Mouse (Mus musculus) right cerebral cortex, postnatal 36 days (tissue): ENCODE measurements around the gene Gm8653.
"Not testable (repeated sequence)": the region's sequence is repeated elsewhere in the genome, so short reads cannot be mapped to it uniquely, and the experiment has no call there.

Experiments
- DNase-seq, 2 experiments: peaks; one replicate each; pipeline ENCODE4 v3.0.0; 2022; ENCODE audit warnings: low spot score in 2 of 2, mixed read lengths in 1 of 2

Gm8653 gene

DNA sequence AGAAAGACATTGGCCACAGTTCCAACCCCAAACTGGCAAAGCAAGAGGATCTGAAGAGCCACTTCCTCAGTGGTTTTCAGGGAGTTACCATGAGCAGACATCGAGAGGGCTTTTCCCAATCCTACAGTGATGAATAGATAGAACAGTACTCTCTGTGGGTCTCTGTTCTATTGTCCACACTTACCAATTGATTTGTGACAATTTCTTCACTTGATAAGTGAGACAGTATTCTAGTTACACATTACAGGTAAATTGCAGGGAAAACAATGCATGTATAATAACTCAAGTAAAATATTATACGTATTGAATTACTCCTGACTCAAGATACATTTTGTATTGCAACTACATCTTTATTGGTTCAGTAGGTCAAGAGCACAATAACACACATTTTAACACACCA, at the start of gene Gm8653:
TSS of gene Gm8653 (minus strand) at position 101 of the 400 bp plus-strand sequence.
- not testable (repeated sequence) for DNase-seq

DNA sequence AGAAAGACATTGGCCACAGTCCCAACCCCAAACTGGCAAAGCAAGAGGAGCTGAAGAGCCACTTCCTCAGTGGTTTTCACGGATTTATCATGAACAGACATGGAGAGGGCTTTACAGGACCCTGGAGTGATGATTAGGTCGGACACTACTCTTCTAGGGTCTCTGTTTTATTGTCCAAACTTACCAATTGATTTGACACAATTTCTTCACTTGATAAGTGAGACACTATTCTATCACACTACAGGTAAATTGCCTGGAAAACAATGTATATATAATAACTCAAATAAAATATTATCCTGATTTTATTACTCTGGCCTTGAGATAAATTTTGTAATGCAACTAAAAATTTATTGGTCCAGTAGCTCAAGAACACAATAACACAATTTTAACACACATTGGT, 28.3 kb upstream of the Gm8653 start, which contains the start of gene Gm8453:
TSS of gene Gm8453 (minus strand) at position 101 of the 400 bp plus-strand sequence.
- DNase-seq, result not testable (repeated sequence)

DNA sequence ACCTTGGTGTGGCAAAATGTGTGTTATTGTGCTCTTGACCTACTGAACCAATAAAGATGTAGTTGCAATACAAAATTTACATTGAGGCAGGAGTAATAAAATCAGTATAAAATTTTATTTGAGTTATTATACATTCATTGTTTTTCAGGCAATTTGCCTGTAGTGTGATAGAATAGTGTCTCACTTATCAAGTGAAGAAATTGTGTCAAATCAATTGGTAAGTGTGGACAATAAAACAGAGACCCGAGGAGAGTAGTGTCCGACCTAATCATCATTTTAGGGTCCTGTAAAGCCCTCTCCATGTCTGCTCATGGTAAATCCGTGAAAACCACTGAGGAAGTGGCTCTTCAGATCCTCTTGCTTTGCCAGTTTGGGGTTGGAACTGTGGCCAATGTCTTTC, 12.0 kb downstream of the Gm8653 start, which contains the start of gene Vmn1r143:
TSS of gene Vmn1r143 (plus strand) at position 301 of the 400 bp plus-strand sequence.
- DNase-seq, result not testable (repeated sequence)

DNA sequence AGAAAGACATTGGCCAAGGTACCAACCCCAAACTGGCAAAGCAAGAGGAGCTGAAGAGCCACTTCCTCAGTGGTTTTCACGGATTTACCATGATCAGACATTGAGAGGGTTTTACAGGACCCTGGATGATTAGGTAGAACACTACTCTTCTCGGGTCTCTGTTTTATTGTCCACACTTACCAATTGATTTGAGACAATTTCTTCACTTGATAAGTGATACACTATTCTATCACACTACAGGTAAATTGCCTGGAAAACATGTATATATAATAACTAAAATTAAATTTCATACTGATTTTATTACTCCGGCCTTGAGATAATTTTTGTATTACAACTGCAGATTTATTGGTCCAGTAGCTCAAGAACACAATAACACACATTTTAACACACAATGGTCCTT, 37.1 kb downstream of the Gm8653 start, which contains the start of gene Vmn1r142:
TSS of gene Vmn1r142 (minus strand) at position 101 of the 400 bp plus-strand sequence.
- not testable (repeated sequence) for DNase-seq
